Mouse (Mus musculus) C2C12 (cell line): ENCODE data around the gene Gm37419.

Source experiments
- CEBPB ChIP-seq: IDR thresholded peaks from one replicate; pipeline ENCODE4 v1.6.1; 2011; ENCODE audit warnings: low read depth, mild to moderate bottlenecking, control low read depth, moderate library complexity
- CTCF ChIP-seq: IDR thresholded peaks from one replicate; pipeline ENCODE4 v1.5.1; 2011; ENCODE audit not compliant: control insufficient read depth, insufficient read depth, insufficient read length

DNA sequence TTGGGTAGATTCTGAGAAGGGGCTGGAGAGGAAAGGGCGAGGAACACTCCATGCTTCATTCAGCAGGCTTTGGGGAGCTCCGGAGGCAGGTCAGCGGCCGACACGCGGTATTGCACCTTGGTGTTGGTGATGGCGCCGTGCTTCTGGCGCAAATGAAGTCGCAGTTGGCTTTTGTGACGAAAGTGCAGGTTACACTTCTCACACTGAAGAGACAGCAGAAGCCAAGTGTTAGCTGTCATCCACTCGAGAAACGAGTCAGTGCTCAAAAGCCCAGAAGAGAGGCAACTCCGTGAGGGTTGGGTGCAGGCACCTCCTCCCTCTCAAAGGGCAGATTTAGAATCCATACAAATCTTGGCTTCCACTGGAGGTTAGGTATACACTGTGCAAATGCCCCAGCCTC is 22.2 kb upstream of the Gm37419 start:
- TF ChIP-seq CTCF (no peak), CEBPB (no peak)
